Mouse (Mus musculus) ES-E14 (cell line): ENCODE data around the gene Podxl. TPM values are rescaled to one million over a fixed set of nuclear protein-coding genes. Genes with fewer than 3 reads are reported as not detected.
"Not testable (repeated sequence)": the region's sequence is repeated elsewhere in the genome, so short reads cannot be mapped to it uniquely, and the experiment has no call there.

Source experiments
- DNase-seq: peaks from one replicate; pipeline ENCODE4 v3.0.0-alpha.2; 2013; ENCODE audit warnings: low read depth, low spot score
- H3K27ac ChIP-seq: 2 replicates; pipeline ENCODE4 v1.5.1; 2012; ENCODE audit warnings: low read depth, mild to moderate bottlenecking, low read length, moderate library complexity, mixed read lengths; ENCODE audit not compliant: poor library complexity, insufficient read depth, severe bottlenecking
- H3K36me3 ChIP-seq: 2 replicates; pipeline ENCODE4 v1.6.1; 2012; ENCODE audit warnings: mild to moderate bottlenecking, low read length, moderate library complexity, mixed read lengths; ENCODE audit not compliant: control insufficient read depth, poor library complexity, insufficient read depth, severe bottlenecking
- H3K4me1 ChIP-seq, 2 experiments: fragments of 150-350 bp in 1 of 2; sonication (generic) in 1 of 2; 2 replicates each; pipeline ENCODE4 v1.6.1; 2012; ENCODE audit warnings: low read length in 2 of 2, mild to moderate bottlenecking in 1 of 2, mixed read lengths in 1 of 2; ENCODE audit not compliant: control insufficient read depth in 2 of 2, insufficient read depth in 2 of 2, poor library complexity in 1 of 2
- H3K4me3 ChIP-seq, 2 experiments: fragments of 150-350 bp in 1 of 2; sonication (generic) in 1 of 2; 2 replicates each; pipeline ENCODE4 v1.5.1; 2012; ENCODE audit warnings: low read length in 2 of 2, low read depth in 1 of 2, mild to moderate bottlenecking in 1 of 2, mixed read lengths in 1 of 2; ENCODE audit not compliant: insufficient read depth in 1 of 2, poor library complexity in 1 of 2, severe bottlenecking in 1 of 2
- H3K9ac ChIP-seq: 2 replicates; pipeline ENCODE4 v1.6.1; 2012; ENCODE audit warnings: low read depth, mild to moderate bottlenecking, low read length, mixed read lengths; ENCODE audit not compliant: poor library complexity, insufficient read depth, severe bottlenecking
- H3K9me3 ChIP-seq: fragments of 150-350 bp; sonication (generic); 2 replicates; pipeline ENCODE4 v1.6.1; 2012; ENCODE audit warnings: low read depth, mild to moderate bottlenecking, low read length; ENCODE audit not compliant: control insufficient read depth, insufficient read depth
- CHD2 ChIP-seq: IDR thresholded peaks from 2 replicates; pipeline ENCODE4 v1.6.1; 2014; ENCODE audit warnings: mild to moderate bottlenecking, low read depth, low read length, inconsistent platforms
- HCFC1 ChIP-seq: IDR thresholded peaks from 2 replicates; pipeline ENCODE4 v1.6.1; 2012; ENCODE audit warnings: low read length, inconsistent platforms, borderline replicate concordance; ENCODE audit not compliant: insufficient read depth
- MAFK ChIP-seq: IDR thresholded peaks from 2 replicates; pipeline ENCODE4 v1.6.1; 2014; ENCODE audit warnings: mild to moderate bottlenecking, low read depth, low read length, inconsistent platforms; ENCODE audit not compliant: insufficient read depth
- ZC3H11A ChIP-seq: IDR thresholded peaks from 2 replicates; pipeline ENCODE4 v1.6.1; 2012; ENCODE audit warnings: low read depth, mild to moderate bottlenecking, inconsistent platforms, low read length, borderline replicate concordance
- ZNF384 ChIP-seq: IDR thresholded peaks from 2 replicates; pipeline ENCODE4 v1.6.1; 2012; ENCODE audit warnings: low read depth, low read length, inconsistent platforms
- in situ Hi-C, 2 experiments: fragments of 600-800 bp; cut with MboI; formaldehyde crosslinking; loops; one replicate each; pipeline ENCODE4 v1.15.1; 2025; ENCODE audit warnings: low sequenced_read_pairs in 2 of 2, inconsistent platforms in 1 of 2; ENCODE audit not compliant: unreplicated experiment in 2 of 2
- total RNA-seq: library from RNA; depleted of rRNA; stranded (reverse); fragments of 300-350 nt; gene quantifications from 2 replicates; pipeline ENCODE4 v1.2.3, GENCODE M21; 2012

The Podxl gene
- total RNA-seq, 1 experiment: 25.2 TPM

- H3K9ac ChIP-seq: peak overlapping the region; percentile 54
- H3K27ac ChIP-seq: no peak overlapping the region
- H3K4me1 ChIP-seq: peaks cover 9 to 20% of the 10 kb centered on the region in 2 experiments
- no peaks in the 10 kb centered on the region for H3K9me3 ChIP-seq
- in situ Hi-C loops: no loop called here
- no peak for TF ChIP-seq HCFC1
- no peak for TF ChIP-seq ZC3H11A
- TF ChIP-seq ZNF384: no peak
- no peak for TF ChIP-seq MAFK
- H3K4me3 ChIP-seq: peak overlapping the region; percentile 74 to 82
- no peak for DNase-seq
- no peaks in the 10 kb centered on the region for H3K36me3 ChIP-seq
These were observed 376 bp upstream of the Podxl start for GRCm38 (mm10) chr6:31564182-31564531.

GRCm38 (mm10) chr6:31562371-31563080 is 1.3 kb downstream of the Podxl start:
- H3K36me3 ChIP-seq: peaks cover 2% of the 10 kb centered on the region; the same call in 1 of the 2 replicates
- H3K9ac ChIP-seq: peak overlapping the region; percentile 68; the same call in 1 of the 2 replicates
- H3K4me1 ChIP-seq: peaks cover 7 to 21% of the 10 kb centered on the region in 2 experiments; a peak in 3 of 4 replicates
- peak overlapping the region; percentile 74 to 82 for H3K4me3 ChIP-seq
- no peak for TF ChIP-seq ZC3H11A
- TF ChIP-seq CHD2: no peak
- no peak for TF ChIP-seq ZNF384
- no peak for TF ChIP-seq MAFK
- no peak for TF ChIP-seq HCFC1
- no peaks in the 10 kb centered on the region for H3K9me3 ChIP-seq
- no peak overlapping the region for H3K27ac ChIP-seq
- DNase-seq: no peak
- in situ Hi-C loops: no loop called here

- Histone ChIP-seq H3K4me1 (peaks cover 7 to 18% of the 10 kb centered on the region in 2 experiments; a peak in 3 of 4 replicates), H3K4me3 (peak overlapping the region in 1 of 2 experiments; percentile 74; a peak in 2 of 4 replicates)
- TF ChIP-seq ZNF384: peak; percentile 66; the same call in 1 of the 2 replicates
- in situ Hi-C loops, H3K9ac ChIP-seq, H3K27ac ChIP-seq, H3K36me3 ChIP-seq, DNase-seq, H3K9me3 ChIP-seq: not testable (repeated sequence)
These were observed 1.8 kb downstream of the Podxl start for GRCm38 (mm10) chr6:31561948-31562347.

- peaks cover 5% of the 10 kb centered on the region; the same call in 1 of the 2 replicates for H3K36me3 ChIP-seq
- in situ Hi-C loops: no loop called here
- DNase-seq: peak; percentile 50
- H3K9ac ChIP-seq: no peak overlapping the region
- TF ChIP-seq HCFC1: peak; percentile 50; the same call in 1 of the 2 replicates
- no peak for TF ChIP-seq ZC3H11A
- TF ChIP-seq MAFK: no peak
- TF ChIP-seq CHD2: 0 out of 2 replicates have a peak, but pooled peaks have one; percentile 49
- peaks cover 7 to 18% of the 10 kb centered on the region in 2 experiments; a peak in 3 of 4 replicates for H3K4me1 ChIP-seq
- no peaks in the 10 kb centered on the region for H3K9me3 ChIP-seq
- 0 out of 2 replicates have a peak overlapping the region, but pooled peaks have one; percentile 43 for H3K27ac ChIP-seq
- H3K4me3 ChIP-seq: peak overlapping the region; percentile 0 to 2; a peak in 2 of 4 replicates
These were observed 3.4 kb downstream of the Podxl start for GRCm38 (mm10) chr6:31560138-31560959.
